Mouse (Mus musculus): ENCODE results near the gene Grin2a. TPM values are rescaled to one million over a fixed set of nuclear protein-coding genes. Genes with fewer than 3 reads are reported as not detected.

Grin2a gene
- polyA plus RNA-seq, 1 experiment = 4.2 TPM

- Histone ChIP-seq H3K27ac (ENCODE audit: insufficient read depth, low read depth, low read length) (no peak overlapping the region), H3K36me3 (ENCODE audit: control insufficient read depth, insufficient read depth, low read length) (no peaks in the 10 kb centered on the region), H3K27me3 (ENCODE audit: control insufficient read depth, insufficient read depth, low read length) (no peaks in the 10 kb centered on the region), H3K4me3 (ENCODE audit: low read depth, low read length) (no peak overlapping the region), H3K4me1 (ENCODE audit: control insufficient read depth, insufficient read depth, insufficient read length, low read length) (no peaks in the 10 kb centered on the region)
- 60% methylated on average over 4 of the region's 4 CpGs for WGBS
- no peak for TF ChIP-seq CTCF (IDR thresholded peaks at IDR 0.05; ENCODE audit: extremely low read depth, insufficient read length, insufficient replicate concordance, low read depth, low read length)
- no peak for TF ChIP-seq POLR2A (IDR thresholded peaks at IDR 0.05; ENCODE audit: low read depth, low read length)
Measured at GRCm38 (mm10) chr16:9694081-9694480, 301.3 kb downstream of the Grin2a start.

GRCm38 (mm10) chr16:9688523-9689140, 306.7 kb downstream of the Grin2a start:
- no peaks in the 10 kb centered on the region for H3K36me3 ChIP-seq (ENCODE audit: control insufficient read depth, insufficient read depth, low read length)
- H3K4me1 ChIP-seq (ENCODE audit: control insufficient read depth, insufficient read depth, insufficient read length, low read length) = peaks cover 2% of the 10 kb centered on the region; the same call in 1 of the 2 replicates
- no peak overlapping the region for H3K27ac ChIP-seq (ENCODE audit: insufficient read depth, low read depth, low read length)
- WGBS = 21% methylated on average over 1 of the region's 1 CpGs
- TF ChIP-seq CTCF (IDR thresholded peaks at IDR 0.05; ENCODE audit: extremely low read depth, insufficient read length, insufficient replicate concordance, low read depth, low read length) (no peak), POLR2A (IDR thresholded peaks at IDR 0.05; ENCODE audit: low read depth, low read length) (no peak)
- no peak overlapping the region for H3K4me3 ChIP-seq (ENCODE audit: low read depth, low read length)
- no peaks in the 10 kb centered on the region for H3K27me3 ChIP-seq (ENCODE audit: control insufficient read depth, insufficient read depth, low read length)

- no peak overlapping the region for H3K27ac ChIP-seq (ENCODE audit: insufficient read depth, low read depth, low read length)
- WGBS = 76% methylated on average over 4 of the region's 4 CpGs
Measured at GRCm38 (mm10) chr16:9680572-9680971, 314.8 kb downstream of the Grin2a start.

GRCm38 (mm10) chr16:9679994-9680393, 315.4 kb downstream of the Grin2a start:
- no peak overlapping the region for H3K4me3 ChIP-seq (ENCODE audit: low read depth, low read length)
- TF ChIP-seq CTCF (IDR thresholded peaks at IDR 0.05; ENCODE audit: extremely low read depth, insufficient read length, insufficient replicate concordance, low read depth, low read length) (no peak), POLR2A (IDR thresholded peaks at IDR 0.05; ENCODE audit: low read depth, low read length) (no peak)
- no peak overlapping the region for H3K27ac ChIP-seq (ENCODE audit: insufficient read depth, low read depth, low read length)
- H3K36me3 ChIP-seq (ENCODE audit: control insufficient read depth, insufficient read depth, low read length) = no peaks in the 10 kb centered on the region
- H3K27me3 ChIP-seq (ENCODE audit: control insufficient read depth, insufficient read depth, low read length) = no peaks in the 10 kb centered on the region
- WGBS = 86% methylated on average over 5 of the region's 5 CpGs
- peaks cover 9% of the 10 kb centered on the region; the same call in 1 of the 2 replicates for H3K4me1 ChIP-seq (ENCODE audit: control insufficient read depth, insufficient read depth, insufficient read length, low read length)

More at GRCm38 (mm10) chr16:9680572-9680971, 314.8 kb downstream of the Grin2a start:
- Histone ChIP-seq H3K36me3 (ENCODE audit: control insufficient read depth, insufficient read depth, low read length) (no peaks in the 10 kb centered on the region), H3K27me3 (ENCODE audit: control insufficient read depth, insufficient read depth, low read length) (no peaks in the 10 kb centered on the region), H3K4me1 (ENCODE audit: control insufficient read depth, insufficient read depth, insufficient read length, low read length) (peaks cover 9% of the 10 kb centered on the region; the same call in 1 of the 2 replicates), H3K4me3 (ENCODE audit: low read depth, low read length) (no peak overlapping the region)
- no peak for TF ChIP-seq CTCF (IDR thresholded peaks at IDR 0.05; ENCODE audit: extremely low read depth, insufficient read length, insufficient replicate concordance, low read depth, low read length)
- TF ChIP-seq POLR2A (IDR thresholded peaks at IDR 0.05; ENCODE audit: low read depth, low read length) = no peak

GRCm38 (mm10) chr16:9678750-9679149, 316.6 kb downstream of the Grin2a start:
- H3K27ac ChIP-seq (ENCODE audit: insufficient read depth, low read depth, low read length) = no peak overlapping the region
- H3K4me1 ChIP-seq (ENCODE audit: control insufficient read depth, insufficient read depth, insufficient read length, low read length) = peaks cover 9% of the 10 kb centered on the region; the same call in 1 of the 2 replicates
- no peaks in the 10 kb centered on the region for H3K36me3 ChIP-seq (ENCODE audit: control insufficient read depth, insufficient read depth, low read length)
- H3K4me3 ChIP-seq (ENCODE audit: low read depth, low read length) = no peak overlapping the region
- TF ChIP-seq POLR2A (IDR thresholded peaks at IDR 0.05; ENCODE audit: low read depth, low read length) (no peak), CTCF (IDR thresholded peaks at IDR 0.05; ENCODE audit: extremely low read depth, insufficient read length, insufficient replicate concordance, low read depth, low read length) (no peak)
- WGBS = 56% methylated on average over 7 of the region's 7 CpGs
- H3K27me3 ChIP-seq (ENCODE audit: control insufficient read depth, insufficient read depth, low read length) = no peaks in the 10 kb centered on the region

GRCm38 (mm10) chr16:9672390-9672789, 323.0 kb downstream of the Grin2a start:
- TF ChIP-seq CTCF (IDR thresholded peaks at IDR 0.05; ENCODE audit: extremely low read depth, insufficient read length, insufficient replicate concordance, low read depth, low read length) = no peak
- no peak for TF ChIP-seq POLR2A (IDR thresholded peaks at IDR 0.05; ENCODE audit: low read depth, low read length)
- H3K27me3 ChIP-seq (ENCODE audit: control insufficient read depth, insufficient read depth, low read length) = no peaks in the 10 kb centered on the region

GRCm38 (mm10) chr16:9671222-9671621, 324.1 kb downstream of the Grin2a start:
- H3K4me1 ChIP-seq (ENCODE audit: control insufficient read depth, insufficient read depth, insufficient read length, low read length) = peaks cover 1% of the 10 kb centered on the region; the same call in 1 of the 2 replicates
- H3K4me3 ChIP-seq (ENCODE audit: low read depth, low read length) = no peak overlapping the region
- no peaks in the 10 kb centered on the region for H3K27me3 ChIP-seq (ENCODE audit: control insufficient read depth, insufficient read depth, low read length)
- 80% methylated on average over 1 of the region's 1 CpGs for WGBS
- H3K27ac ChIP-seq (ENCODE audit: insufficient read depth, low read depth, low read length) = no peak overlapping the region
- no peak for TF ChIP-seq CTCF (IDR thresholded peaks at IDR 0.05; ENCODE audit: extremely low read depth, insufficient read length, insufficient replicate concordance, low read depth, low read length)
- no peak for TF ChIP-seq POLR2A (IDR thresholded peaks at IDR 0.05; ENCODE audit: low read depth, low read length)
- H3K36me3 ChIP-seq (ENCODE audit: control insufficient read depth, insufficient read depth, low read length) = no peaks in the 10 kb centered on the region

More at GRCm38 (mm10) chr16:9672390-9672789, 323.0 kb downstream of the Grin2a start:
- H3K4me1 ChIP-seq (ENCODE audit: control insufficient read depth, insufficient read depth, insufficient read length, low read length) = peaks cover 1% of the 10 kb centered on the region; the same call in 1 of the 2 replicates
- WGBS = 41% methylated on average over 2 of the region's 2 CpGs
- H3K27ac ChIP-seq (ENCODE audit: insufficient read depth, low read depth, low read length) = no peak overlapping the region
- no peaks in the 10 kb centered on the region for H3K36me3 ChIP-seq (ENCODE audit: control insufficient read depth, insufficient read depth, low read length)
- no peak overlapping the region for H3K4me3 ChIP-seq (ENCODE audit: low read depth, low read length)

Data from small intestine, adult 2 months (tissue).